Mouse (Mus musculus): ENCODE data around the gene Sbno2.

The Sbno2 gene

GRCm38 (mm10) chr10:80105460-80105859, at the start of gene Sbno2:
Sbno2 (minus strand) TSS chr10:80105571.
- DNase-seq (ENCODE audit: low read depth in 2 of 2, low spot score in 2 of 2): no peak

- DNase-seq (ENCODE audit: low read depth in 2 of 2, low spot score in 2 of 2): no peak
Measured at GRCm38 (mm10) chr10:80154384-80154783, 49.0 kb upstream of the Sbno2 start.

GRCm38 (mm10) chr10:80153713-80154112, 48.3 kb upstream of the Sbno2 start:
- DNase-seq (ENCODE audit: low read depth in 2 of 2, low spot score in 2 of 2): no peak

- no peak for DNase-seq (ENCODE audit: low read depth in 2 of 2, low spot score in 2 of 2)
Measured at GRCm38 (mm10) chr10:80152873-80153260, 47.5 kb upstream of the Sbno2 start.

GRCm38 (mm10) chr10:80152071-80152872, 46.9 kb upstream of the Sbno2 start:
- DNase-seq (ENCODE audit: low read depth in 2 of 2, low spot score in 2 of 2): no peak

GRCm38 (mm10) chr10:80151211-80152034, 46.1 kb upstream of the Sbno2 start:
- no peak for DNase-seq (ENCODE audit: low read depth in 2 of 2, low spot score in 2 of 2)

GRCm38 (mm10) chr10:80150226-80151210, 45.1 kb upstream of the Sbno2 start:
- peak; percentile 56 to 64 for DNase-seq (ENCODE audit: low read depth in 2 of 2, low spot score in 2 of 2)

GRCm38 (mm10) chr10:80149291-80150225, 44.2 kb upstream of the Sbno2 start:
- peak; percentile 94 to 95 for DNase-seq (ENCODE audit: low read depth in 2 of 2, low spot score in 2 of 2)

- DNase-seq (ENCODE audit: low read depth in 2 of 2, low spot score in 2 of 2): peak; percentile 89 to 92
Measured at GRCm38 (mm10) chr10:80148610-80149290, 43.4 kb upstream of the Sbno2 start.

- peak in 1 of 2 experiments; percentile 48 for DNase-seq (ENCODE audit: low read depth in 2 of 2, low spot score in 2 of 2)
Measured at GRCm38 (mm10) chr10:80147719-80148601, 42.6 kb upstream of the Sbno2 start, which contains the start of gene Midn. Midn (plus strand) TSS chr10:80148272.

GRCm38 (mm10) chr10:80147146-80147718, 41.9 kb upstream of the Sbno2 start:
- DNase-seq (ENCODE audit: low read depth in 2 of 2, low spot score in 2 of 2): no peak

- no peak for DNase-seq (ENCODE audit: low read depth in 2 of 2, low spot score in 2 of 2)
Measured at GRCm38 (mm10) chr10:80146568-80147011, 41.2 kb upstream of the Sbno2 start.

GRCm38 (mm10) chr10:80145896-80146295, 40.5 kb upstream of the Sbno2 start:
- DNase-seq (ENCODE audit: low read depth in 2 of 2, low spot score in 2 of 2): no peak

GRCm38 (mm10) chr10:80144864-80145838, 39.8 kb upstream of the Sbno2 start:
- peak; percentile 63 to 65 for DNase-seq (ENCODE audit: low read depth in 2 of 2, low spot score in 2 of 2)

- no peak for DNase-seq (ENCODE audit: low read depth in 2 of 2, low spot score in 2 of 2)
Measured at GRCm38 (mm10) chr10:80144159-80144558, 38.8 kb upstream of the Sbno2 start.

- DNase-seq (ENCODE audit: low read depth in 2 of 2, low spot score in 2 of 2): no peak
Measured at GRCm38 (mm10) chr10:80143664-80144063, 38.3 kb upstream of the Sbno2 start.

GRCm38 (mm10) chr10:80142530-80142925, 37.2 kb upstream of the Sbno2 start:
- peak in 1 of 2 experiments; percentile 34 for DNase-seq (ENCODE audit: low read depth in 2 of 2, low spot score in 2 of 2)

Data from CD8-positive naive resting alpha-beta T cell, adult 2 months (primary cell).